Mouse (Mus musculus): ENCODE results near the gene Mknk1.

DNA sequence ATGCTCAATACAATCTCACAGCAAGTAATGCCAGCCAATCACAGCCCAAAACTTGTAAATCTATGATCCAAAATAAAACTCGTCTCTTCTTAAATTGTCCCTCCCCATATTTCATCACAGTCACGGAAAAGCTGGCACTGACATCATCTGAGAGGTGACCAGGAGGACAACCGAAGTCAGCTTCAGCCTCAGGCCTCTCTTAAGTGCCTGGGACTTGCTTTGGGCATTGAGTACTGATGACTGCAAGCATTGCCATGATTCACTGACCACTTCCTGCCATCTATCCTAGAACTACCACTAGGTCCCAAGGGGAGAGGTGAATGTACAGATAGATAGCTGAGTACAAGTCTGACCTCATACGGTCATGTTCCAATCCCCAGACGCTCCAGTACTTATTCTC lies 83.7 kb downstream of the Mknk1 start:
- TF ChIP-seq CTCF (IDR thresholded peaks at IDR 0.05; ENCODE audit: control insufficient read depth, insufficient read depth, insufficient read length) (no peak), USF1 (IDR thresholded peaks at IDR 0.05; ENCODE audit: low read depth) (no peak), CEBPB (IDR thresholded peaks at IDR 0.05; ENCODE audit: low read depth) (peak; percentile 68)
